Mouse (Mus musculus): ENCODE data around the gene Tk1.

The Tk1 gene

DNA sequence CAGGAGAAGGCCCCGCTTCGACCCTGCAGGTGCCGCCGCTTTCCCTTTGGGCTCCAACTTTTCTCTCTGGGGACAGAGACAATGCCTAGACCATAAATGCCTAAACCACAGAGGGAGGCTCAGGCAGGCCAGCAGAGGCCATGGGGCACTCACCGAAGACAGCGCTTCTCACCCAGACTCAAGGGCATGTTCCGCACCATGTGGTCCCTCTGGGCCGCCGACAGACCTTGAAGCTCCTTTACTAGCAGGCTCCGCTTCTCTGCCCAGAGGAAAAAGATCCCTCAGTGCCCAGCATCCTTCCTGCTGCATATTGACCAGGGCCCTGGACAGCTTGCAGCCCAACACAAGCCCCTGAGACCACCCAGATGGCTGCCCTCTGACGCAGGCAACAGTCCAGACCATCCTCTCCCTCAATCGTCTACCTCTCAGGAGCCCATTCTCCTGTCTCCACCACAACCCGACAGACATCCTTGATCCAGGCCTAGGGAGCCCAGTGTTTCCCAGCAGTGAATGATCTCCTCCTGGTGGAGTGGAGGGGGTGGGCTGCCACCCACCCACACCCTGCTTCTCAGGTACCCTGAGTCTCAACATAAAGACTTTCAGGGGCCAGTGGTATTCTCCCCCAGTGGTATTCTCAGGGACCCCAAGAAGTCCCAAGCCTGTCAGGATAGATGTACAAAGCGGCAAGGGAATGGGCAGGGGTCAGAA, 49.7 kb downstream of the Tk1 start:
- in situ Hi-C loops (cut with MboI, MseI): loop anchor here (25.0 kb wide), 1 partner anchor 1364 kb away; the partner anchor contains the start of gene Rnf157

DNA sequence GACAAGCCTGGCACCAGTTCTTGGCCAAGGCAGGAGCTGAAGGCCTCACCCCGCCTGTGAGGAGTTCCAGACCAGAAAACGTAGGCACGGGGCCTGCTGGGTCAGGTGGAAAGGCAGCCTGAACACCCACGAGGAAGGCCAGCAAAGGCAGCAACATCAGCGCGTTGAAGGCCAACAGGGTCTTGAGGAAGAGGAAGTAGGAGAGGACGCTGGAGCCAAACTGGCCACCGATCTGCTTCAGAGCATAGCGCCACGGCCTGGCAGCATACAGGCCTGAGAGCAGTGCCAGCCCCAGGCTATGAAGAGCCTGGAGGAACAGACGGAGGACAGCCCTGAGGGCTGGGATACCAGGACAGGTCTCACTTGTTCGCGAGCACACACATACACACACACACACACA, 50.4 kb downstream of the Tk1 start:
- in situ Hi-C loops (cut with MboI, MseI): loop anchor here (25.0 kb wide), 1 partner anchor 1363 kb away; the partner anchor contains the start of gene Rnf157

DNA sequence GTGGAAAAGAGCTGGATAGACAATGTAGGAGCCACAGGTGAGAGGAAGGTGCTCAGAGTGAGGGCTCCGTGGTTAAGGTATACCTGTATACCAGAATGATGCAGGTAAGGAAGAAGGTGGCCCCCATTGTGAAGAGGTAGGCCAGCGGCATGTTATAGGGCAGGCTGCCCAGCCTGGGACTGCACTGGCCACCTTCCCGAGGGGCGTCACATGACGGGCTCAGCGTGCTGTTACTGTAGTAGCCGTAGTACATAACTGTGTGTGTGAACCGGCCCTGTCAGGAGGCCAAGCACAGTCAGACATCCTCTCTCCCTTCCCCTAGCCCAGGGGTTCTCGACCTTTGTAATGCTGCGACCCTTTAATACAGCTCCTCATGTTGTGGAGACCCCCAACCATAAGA, 51.0 kb downstream of the Tk1 start:
- in situ Hi-C loops (cut with MboI, MseI): loop anchor here (25.0 kb wide), 1 partner anchor 1363 kb away; the partner anchor contains the start of gene Rnf157

DNA sequence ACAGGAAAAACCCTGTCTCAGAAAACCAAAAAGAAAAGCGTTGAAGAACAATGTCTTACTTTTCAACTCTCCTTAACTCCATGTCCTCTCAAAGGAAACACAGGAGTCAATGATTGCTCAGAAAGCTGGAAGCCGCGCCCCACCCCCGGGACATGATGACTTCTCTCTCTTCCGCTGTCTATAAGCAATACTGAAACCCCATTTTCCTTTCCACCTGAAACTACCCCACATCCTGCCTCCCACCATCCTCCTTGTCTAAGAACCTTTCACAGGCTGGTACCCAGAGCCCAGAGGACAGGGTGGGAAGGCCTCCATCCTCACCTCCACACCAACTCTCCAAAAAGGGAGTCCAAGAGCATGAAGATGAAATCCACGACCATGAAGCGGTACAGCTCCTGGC, 53.5 kb downstream of the Tk1 start:
- in situ Hi-C loops (cut with MboI, MseI): no loop called here

DNA sequence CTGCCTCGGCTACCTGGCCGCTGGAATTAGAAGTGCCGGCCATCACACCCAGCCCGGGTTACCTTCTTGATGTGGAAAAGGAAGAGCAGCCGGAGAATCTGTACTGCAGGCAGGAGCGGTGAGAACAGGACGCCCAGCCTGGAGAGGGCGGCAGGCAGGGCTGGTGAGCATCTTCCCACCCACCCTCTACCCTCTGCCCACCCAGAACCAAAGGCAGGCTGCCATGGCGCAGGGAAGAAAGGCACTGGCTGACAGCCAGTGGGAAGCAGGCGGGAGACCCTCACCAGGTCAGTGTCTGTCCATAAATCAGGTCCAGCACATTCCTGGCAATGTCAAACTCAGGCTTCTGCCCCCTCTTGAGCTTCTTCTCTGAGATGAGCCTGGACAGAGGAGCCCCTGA, 55.5 kb downstream of the Tk1 start:
- in situ Hi-C loops (cut with MboI, MseI): no loop called here

DNA sequence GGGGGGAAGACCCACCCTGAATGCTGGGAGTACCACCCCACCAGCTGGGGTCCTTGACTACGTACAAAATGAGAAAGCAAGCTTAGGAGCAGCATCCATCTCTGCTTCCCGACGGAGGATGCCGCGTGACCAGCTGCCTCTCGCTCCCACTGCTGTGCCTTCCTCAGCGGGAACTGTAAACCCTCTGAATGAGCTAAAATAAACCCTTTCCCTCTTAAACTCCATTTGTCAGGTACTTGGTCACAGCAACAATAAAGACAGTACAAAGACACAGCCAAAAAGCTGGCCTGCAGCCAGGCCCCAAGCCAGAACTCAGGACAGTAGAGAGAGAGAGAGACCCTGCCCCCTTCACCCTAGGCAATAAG, 56.2 kb downstream of the Tk1 start:
- in situ Hi-C loops (cut with MboI, MseI): no loop called here

DNA sequence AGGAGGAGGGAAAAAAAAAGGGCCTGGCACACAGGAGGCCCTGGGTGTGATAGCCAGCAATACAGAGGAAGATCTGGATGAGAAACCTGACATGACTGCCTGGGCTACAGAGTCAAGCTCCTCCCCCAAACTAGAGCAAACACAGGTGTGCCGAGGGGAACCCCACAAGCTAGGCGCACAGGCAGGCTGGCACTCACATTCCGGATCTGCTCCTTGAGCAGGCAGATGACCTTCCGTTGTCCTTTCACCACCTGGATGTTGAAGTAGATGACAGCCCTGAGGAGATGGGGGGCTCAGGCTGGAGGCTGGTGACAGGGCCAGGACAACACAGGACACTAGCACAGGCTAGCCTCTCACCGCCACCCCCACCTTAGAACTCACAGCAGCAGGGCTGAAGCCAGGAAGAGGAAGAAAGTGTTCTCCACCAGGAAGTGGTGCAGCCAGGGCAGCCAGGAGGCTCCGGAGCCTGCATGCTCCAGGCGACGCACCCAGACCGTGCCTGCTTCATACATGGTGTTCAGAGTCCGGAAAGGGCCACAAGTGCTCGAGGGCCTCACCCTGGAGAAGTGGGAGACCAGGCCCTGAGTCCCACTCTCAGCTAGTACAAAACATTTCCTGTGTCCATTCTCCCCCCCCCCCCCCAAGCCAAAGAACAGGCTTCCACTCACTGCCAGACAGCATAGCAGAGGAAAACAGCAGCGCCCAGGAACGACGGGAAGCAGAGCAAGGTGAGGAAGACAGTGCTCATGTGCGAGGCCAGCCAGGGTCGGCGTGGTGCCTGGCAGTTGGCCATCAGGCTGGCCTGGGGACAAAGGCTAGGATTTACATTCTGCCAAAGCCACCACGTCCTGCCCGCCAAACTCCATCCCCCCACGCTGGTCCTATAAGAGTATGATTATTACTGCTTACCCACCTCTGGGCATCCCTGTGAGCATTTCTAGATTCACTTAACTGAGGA, 56.9 kb downstream of the Tk1 start:
- in situ Hi-C loops (cut with MboI, MseI): no loop called here

DNA sequence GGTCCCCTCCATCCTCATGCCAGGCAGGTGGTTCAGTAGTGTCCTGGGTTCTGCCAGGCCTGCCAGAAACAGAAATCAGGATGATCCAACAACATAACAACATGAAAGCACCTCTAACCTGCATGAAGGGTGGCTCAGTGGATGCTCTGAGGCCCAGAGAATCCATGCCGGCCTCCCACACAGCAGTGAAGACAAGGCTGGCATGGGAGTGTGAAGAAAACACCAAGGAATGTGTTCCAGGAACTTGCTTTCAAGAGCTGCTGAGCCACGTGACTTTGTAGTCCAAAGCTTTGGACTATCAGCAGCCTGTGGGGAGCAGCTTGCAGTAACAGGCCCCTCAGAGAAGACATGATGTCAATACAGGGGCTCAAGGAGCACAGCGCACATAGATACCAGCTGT, 59.6 kb downstream of the Tk1 start:
- in situ Hi-C loops (cut with MboI, MseI): no loop called here
